Mouse (Mus musculus) heart, embryonic 16.5 days (tissue): ENCODE results near the gene Acsf3. TPM values are rescaled to one million over a fixed set of nuclear protein-coding genes. Genes with fewer than 3 reads are reported as not detected.

Experiments
- ATAC-seq: fragments of 200-750 bp; cut with Nextera tagmentation; replicated peaks from 2 replicates; pipeline ENCODE4 v1.8.0; 2017; ENCODE audit warnings: moderate number of reproducible peaks; ENCODE audit not compliant: insufficient read depth, low FRiP score; ENCODE audit errors: extremely low read depth
- H3K27ac ChIP-seq: fragments of 300-500 bp; sonication (generic); 2 replicates; pipeline ENCODE4 v1.5.1; 2014; ENCODE audit warnings: mild to moderate bottlenecking, low read length, control low read depth, moderate library complexity
- H3K27me3 ChIP-seq: fragments of 300-500 bp; sonication (generic); 2 replicates; pipeline ENCODE4 v1.6.1; 2014; ENCODE audit warnings: low read length, mixed read lengths; ENCODE audit not compliant: control insufficient read depth, insufficient read depth
- H3K36me3 ChIP-seq: fragments of 300-500 bp; sonication (generic); 2 replicates; pipeline ENCODE4 v1.6.1; 2014; ENCODE audit not compliant: control insufficient read depth, insufficient read depth
- H3K4me1 ChIP-seq: fragments of 300-500 bp; sonication (generic); 2 replicates; pipeline ENCODE4 v1.6.1; 2014; ENCODE audit warnings: low read length, mixed read lengths; ENCODE audit not compliant: control insufficient read depth, insufficient read depth
- H3K4me2 ChIP-seq: fragments of 300-500 bp; sonication (generic); 2 replicates; pipeline ENCODE4 v1.6.1; 2014; ENCODE audit warnings: low read depth, mild to moderate bottlenecking, control low read depth, low read length
- H3K4me3 ChIP-seq: fragments of 300-500 bp; sonication (generic); 2 replicates; pipeline ENCODE4 v1.5.1; 2014; ENCODE audit warnings: mild to moderate bottlenecking, control low read depth, low read length
- H3K9ac ChIP-seq: fragments of 300-500 bp; sonication (generic); 2 replicates; pipeline ENCODE4 v1.6.1; 2014; ENCODE audit warnings: low read length, control low read depth
- H3K9me3 ChIP-seq: fragments of 300-500 bp; sonication (generic); replicated peaks from 2 replicates; pipeline ENCODE4 v1.6.1; 2016; ENCODE audit warnings: low read length; ENCODE audit not compliant: control insufficient read depth
- WGBS: fragments of 180-500 bp; shearing (Covaris S2); extraction: QIAGEN DNeasy Blood & Tissue Kit; methylation state at CpG from one replicate; pipeline ENCODE4 v1.1.7; 2014; 5-methylcytosine and 5-hydroxymethylcytosine counted together
- polyA plus RNA-seq: library from polyadenylated mRNA; unstranded; fragments of >200 nt; fragmentation: Nextera tagmentation; extraction: Ambion mirVana; gene quantifications from 2 replicates; pipeline ENCODE4 v1.2.1, GENCODE M21; 2015

Gene Acsf3
- polyA plus RNA-seq, 1 experiment from 2014 or later = 14.9 TPM

DNA sequence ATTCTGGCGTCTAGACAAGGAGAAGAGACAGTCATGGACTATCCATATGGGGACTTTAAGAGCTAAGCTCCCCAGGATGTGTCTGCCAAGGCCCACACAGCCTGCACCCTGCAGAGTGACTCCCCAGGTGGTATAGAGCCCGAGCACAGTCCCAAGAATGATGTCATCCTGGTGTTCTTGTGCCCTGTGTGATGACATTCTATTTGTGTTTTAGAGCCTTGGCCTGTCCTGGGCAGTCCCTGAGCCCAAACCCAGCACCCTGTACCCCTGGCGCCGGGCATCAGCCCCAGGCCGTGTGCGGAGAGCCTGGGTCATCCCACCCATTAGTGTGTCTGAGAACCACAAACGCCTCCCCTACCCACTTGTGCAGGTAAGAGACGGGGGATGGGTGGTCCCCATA lies 81.0 kb downstream of the Acsf3 start:
- WGBS = 80% methylated on average over 8 of the region's 8 CpGs

DNA sequence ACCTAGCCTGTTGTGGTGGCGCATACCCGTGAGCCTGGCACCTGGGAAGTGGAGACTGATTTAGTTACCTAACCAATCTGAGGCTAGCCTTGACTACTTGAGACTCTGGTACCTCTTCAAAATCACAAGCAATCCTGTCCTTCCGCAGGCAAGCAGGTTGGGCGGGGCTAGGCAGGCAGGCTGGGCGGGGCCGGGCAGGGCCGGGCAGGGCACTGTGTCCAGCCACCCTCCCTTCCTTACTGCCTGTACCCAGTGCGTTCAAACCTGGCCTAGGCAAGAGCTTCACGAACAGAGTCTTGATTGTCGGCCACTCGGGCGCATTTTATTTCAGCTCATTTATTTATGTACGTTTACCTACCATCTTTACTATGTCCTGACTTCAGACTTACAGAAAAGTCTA lies 84.6 kb downstream of the Acsf3 start:
- 67% methylated on average over 13 of the region's 13 CpGs for WGBS

More for the DNA sequence above, 81.0 kb downstream of the Acsf3 start:
- no peak overlapping the region for H3K4me3 ChIP-seq
- peaks cover 5% of the 10 kb centered on the region; the same call in 1 of the 2 replicates for H3K4me1 ChIP-seq
- H3K36me3 ChIP-seq = no peaks in the 10 kb centered on the region
- H3K27ac ChIP-seq = no peak overlapping the region
- H3K9me3 ChIP-seq = no peaks in the 10 kb centered on the region
- H3K27me3 ChIP-seq = no peaks in the 10 kb centered on the region; the same call in 1 of the 2 replicates
- no peak for ATAC-seq
- no peak overlapping the region for H3K4me2 ChIP-seq
- H3K9ac ChIP-seq = no peak overlapping the region

DNA sequence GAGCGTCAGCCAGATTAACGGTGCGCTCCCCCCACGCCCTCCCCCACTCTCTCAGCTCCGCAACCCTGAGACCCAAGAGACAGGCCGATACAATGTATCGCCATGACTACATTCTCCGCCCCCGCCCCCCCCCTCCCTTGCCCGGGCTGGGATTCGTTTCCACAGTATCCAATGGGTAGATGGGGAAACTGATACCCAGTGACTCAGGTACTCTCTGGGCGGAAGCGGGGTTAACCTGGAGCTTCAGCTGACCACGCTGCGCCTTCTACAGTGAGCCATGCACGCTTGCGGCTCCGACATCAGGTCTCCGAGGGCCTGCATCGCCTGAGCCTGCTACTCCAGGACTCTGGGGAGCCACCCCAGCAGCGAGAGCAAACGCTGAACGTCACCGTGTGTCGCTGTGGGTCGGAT lies 89.4 kb downstream of the Acsf3 start:
- 59% methylated on average over 26 of the region's 26 CpGs for WGBS
- no peak for ATAC-seq
- Histone ChIP-seq H3K27ac (no peak overlapping the region), H3K4me1 (no peaks in the 10 kb centered on the region), H3K27me3 (no peaks in the 10 kb centered on the region), H3K36me3 (no peaks in the 10 kb centered on the region), H3K9me3 (peaks cover 10% of the 10 kb centered on the region), H3K9ac (no peak overlapping the region), H3K4me2 (peak overlapping the region; percentile 31), H3K4me3 (peak overlapping the region; percentile 0; the same call in 1 of the 2 replicates)

More for the DNA sequence above, 84.6 kb downstream of the Acsf3 start:
- Histone ChIP-seq H3K27me3 (no peaks in the 10 kb centered on the region), H3K36me3 (no peaks in the 10 kb centered on the region), H3K4me3 (no peak overlapping the region), H3K27ac (no peak overlapping the region), H3K9me3 (no peaks in the 10 kb centered on the region; the same call in 1 of the 2 replicates), H3K4me1 (no peaks in the 10 kb centered on the region), H3K4me2 (no peak overlapping the region), H3K9ac (no peak overlapping the region)
- no peak for ATAC-seq

DNA sequence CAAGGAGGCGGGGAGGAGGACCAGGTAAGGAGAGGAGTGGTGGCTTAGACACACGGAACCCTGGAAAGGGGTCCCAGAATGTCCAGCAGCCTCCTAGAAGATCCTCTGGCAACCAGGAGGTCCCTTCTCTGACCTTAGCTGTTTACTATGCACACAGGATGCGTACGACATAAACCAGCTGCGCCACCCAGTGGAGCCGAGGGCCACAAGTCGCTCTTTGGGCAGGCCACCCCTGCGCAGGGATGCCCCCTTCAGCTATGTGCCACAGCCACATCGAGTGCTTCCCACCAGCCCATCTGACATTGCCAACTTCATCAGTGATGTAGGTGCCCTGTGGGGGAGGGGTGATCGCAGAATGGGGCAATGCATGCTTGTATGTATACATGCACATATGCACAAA lies 90.2 kb downstream of the Acsf3 start:
- WGBS = 74% methylated on average over 10 of the region's 10 CpGs

DNA sequence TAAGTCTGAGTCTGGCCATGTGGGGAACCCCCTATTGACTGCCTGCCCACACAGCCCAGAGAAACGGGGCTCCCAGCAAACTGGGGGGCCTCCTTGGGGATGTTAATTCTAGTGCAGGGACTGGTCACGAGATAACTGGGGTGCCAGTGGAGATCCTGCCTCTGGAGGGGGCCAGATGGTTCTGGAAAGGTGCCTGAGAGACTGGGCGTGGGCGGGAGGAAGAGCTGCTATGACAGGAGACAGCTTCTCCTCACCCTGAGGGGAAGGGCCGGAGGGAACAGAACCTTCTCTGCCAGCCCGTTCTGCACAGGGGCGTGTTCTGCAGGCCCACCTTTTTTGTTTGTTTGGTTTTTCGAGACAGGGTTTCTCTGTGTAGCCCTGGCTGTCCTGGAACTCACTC lies 90.9 kb downstream of the Acsf3 start:
- no peak overlapping the region for H3K4me2 ChIP-seq
- peaks cover 3% of the 10 kb centered on the region; the same call in 1 of the 2 replicates for H3K4me1 ChIP-seq
- no peak overlapping the region for H3K4me3 ChIP-seq
- H3K9me3 ChIP-seq = peaks cover 10% of the 10 kb centered on the region
- no peak overlapping the region for H3K27ac ChIP-seq
- 75% methylated on average over 8 of the region's 8 CpGs for WGBS
- H3K27me3 ChIP-seq = no peaks in the 10 kb centered on the region
- no peak for ATAC-seq
- H3K36me3 ChIP-seq = no peaks in the 10 kb centered on the region
- H3K9ac ChIP-seq = no peak overlapping the region

More for the DNA sequence above, 90.2 kb downstream of the Acsf3 start:
- Histone ChIP-seq H3K27ac (no peak overlapping the region), H3K4me3 (peak overlapping the region; percentile 5; the same call in 1 of the 2 replicates), H3K9ac (no peak overlapping the region), H3K36me3 (no peaks in the 10 kb centered on the region), H3K4me2 (peak overlapping the region; percentile 31), H3K9me3 (peaks cover 10% of the 10 kb centered on the region), H3K27me3 (no peaks in the 10 kb centered on the region), H3K4me1 (peaks cover 2% of the 10 kb centered on the region; the same call in 1 of the 2 replicates)
- ATAC-seq = no peak

Other genes starting within 250 kb of the Acsf3 start
- gene Piezo1, start 224.2 kb upstream of the Acsf3 start, polyA plus RNA-seq = 13.5 and 15.3 TPM in 2 replicates
- 27.9 and 29.0 TPM in 2 replicates for gene Cdt1, start 207.5 kb upstream of the Acsf3 start, polyA plus RNA-seq
- gene Aprt, start 198.6 kb upstream of the Acsf3 start, polyA plus RNA-seq = 159 and 204 TPM in 2 replicates
- 10.0 and 10.4 TPM in 2 replicates for gene Galns, start 164.0 kb upstream of the Acsf3 start, polyA plus RNA-seq
- 58.2 and 60.1 TPM in 2 replicates for gene Trappc2l, start 163.8 kb upstream of the Acsf3 start, polyA plus RNA-seq
- not detected in 2 replicates for gene Pabpn1l, start 152.7 kb upstream of the Acsf3 start, polyA plus RNA-seq
- gene Cbfa2t3, start 76.4 kb upstream of the Acsf3 start, polyA plus RNA-seq = 4.6 and 4.8 TPM in 2 replicates
- gene Cdh15, start 72.5 kb downstream of the Acsf3 start, polyA plus RNA-seq = 0.41 and 0.51 TPM in 2 replicates